Mouse (Mus musculus): ENCODE measurements around the gene Spin1. TPM values are rescaled to one million over a fixed set of nuclear protein-coding genes. Genes with fewer than 3 reads are reported as not detected.

Spin1 gene
- polyA plus RNA-seq, 1 experiment from 2014 or later = 161 TPM

- no peak overlapping the region for H3K9ac ChIP-seq (ENCODE audit: low read length)
- no peak overlapping the region for H3K27ac ChIP-seq (ENCODE audit: low read depth, low read length)
- no peak overlapping the region for H3K4me2 ChIP-seq (ENCODE audit: low read length)
- WGBS = 92% methylated on average over 6 of the region's 6 CpGs
- DNase-seq (ENCODE audit: low spot score) (peak; percentile 27), ATAC-seq (no peak)
- no peaks in the 10 kb centered on the region for H3K9me3 ChIP-seq (replicated peaks; ENCODE audit: control insufficient read depth, low read length)
- no peaks in the 10 kb centered on the region for H3K27me3 ChIP-seq (replicated peaks; ENCODE audit: control insufficient read depth, insufficient read depth, low read length)
- H3K4me3 ChIP-seq (ENCODE audit: low read depth, low read length) = no peak overlapping the region
- H3K36me3 ChIP-seq (ENCODE audit: control insufficient read depth, insufficient read depth, low read length) = no peaks in the 10 kb centered on the region
- H3K4me1 ChIP-seq (ENCODE audit: control insufficient read depth, insufficient read depth, low read length) = no peaks in the 10 kb centered on the region
Observed at GRCm38 (mm10) chr13:51191416-51192140, 90.9 kb downstream of the Spin1 start.

GRCm38 (mm10) chr13:51193893-51194292 lies 93.2 kb downstream of the Spin1 start:
- no peak overlapping the region for H3K4me3 ChIP-seq (ENCODE audit: low read depth, low read length)
- ATAC-seq (no peak), DNase-seq (ENCODE audit: low spot score) (no peak)
- H3K27ac ChIP-seq (ENCODE audit: low read depth, low read length) = no peak overlapping the region
- no peak overlapping the region for H3K9ac ChIP-seq (ENCODE audit: low read length)
- no peaks in the 10 kb centered on the region for H3K27me3 ChIP-seq (replicated peaks; ENCODE audit: control insufficient read depth, insufficient read depth, low read length)
- H3K36me3 ChIP-seq (ENCODE audit: control insufficient read depth, insufficient read depth, low read length) = no peaks in the 10 kb centered on the region
- H3K9me3 ChIP-seq (replicated peaks; ENCODE audit: control insufficient read depth, low read length) = no peaks in the 10 kb centered on the region
- H3K4me1 ChIP-seq (ENCODE audit: control insufficient read depth, insufficient read depth, low read length) = no peaks in the 10 kb centered on the region
- WGBS = 93% methylated on average over 15 of the region's 15 CpGs
- H3K4me2 ChIP-seq (ENCODE audit: low read length) = no peak overlapping the region

DNA sequence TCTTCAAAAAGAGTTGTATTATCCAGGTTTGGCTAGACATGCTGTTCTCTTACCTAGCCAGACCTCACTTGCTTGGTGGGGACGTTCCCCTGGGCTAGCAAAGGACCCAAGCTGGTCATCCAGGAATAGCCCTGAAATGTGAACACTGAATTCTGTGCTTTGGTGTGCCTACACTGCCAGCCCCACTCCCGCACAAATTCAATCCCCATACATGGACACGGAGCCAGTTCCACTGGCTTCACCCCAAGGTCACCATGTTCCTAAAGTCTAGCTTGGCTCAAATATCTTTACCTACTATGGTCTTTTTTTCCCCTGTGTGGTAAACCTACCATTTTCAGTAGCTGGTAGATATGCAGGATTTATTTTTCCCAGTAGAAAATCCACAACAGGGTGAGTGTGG lies 97.0 kb downstream of the Spin1 start:
- WGBS = 88% methylated on average over 3 of the region's 3 CpGs
- ATAC-seq (no peak), DNase-seq (ENCODE audit: low spot score) (no peak)
- H3K4me3 ChIP-seq (ENCODE audit: low read depth, low read length) = no peak overlapping the region
- H3K9ac ChIP-seq (ENCODE audit: low read length) = no peak overlapping the region
- no peaks in the 10 kb centered on the region for H3K4me1 ChIP-seq (ENCODE audit: control insufficient read depth, insufficient read depth, low read length)
- H3K27ac ChIP-seq (ENCODE audit: low read depth, low read length) = no peak overlapping the region
- H3K36me3 ChIP-seq (ENCODE audit: control insufficient read depth, insufficient read depth, low read length) = no peaks in the 10 kb centered on the region
- no peaks in the 10 kb centered on the region for H3K9me3 ChIP-seq (replicated peaks; ENCODE audit: control insufficient read depth, low read length)
- H3K4me2 ChIP-seq (ENCODE audit: low read length) = no peak overlapping the region
- H3K27me3 ChIP-seq (replicated peaks; ENCODE audit: control insufficient read depth, insufficient read depth, low read length) = no peaks in the 10 kb centered on the region

GRCm38 (mm10) chr13:51198186-51198585 lies 97.5 kb downstream of the Spin1 start:
- Histone ChIP-seq H3K36me3 (ENCODE audit: control insufficient read depth, insufficient read depth, low read length) (no peaks in the 10 kb centered on the region), H3K4me3 (ENCODE audit: low read depth, low read length) (no peak overlapping the region), H3K4me1 (ENCODE audit: control insufficient read depth, insufficient read depth, low read length) (no peaks in the 10 kb centered on the region), H3K9ac (ENCODE audit: low read length) (no peak overlapping the region), H3K27me3 (replicated peaks; ENCODE audit: control insufficient read depth, insufficient read depth, low read length) (no peaks in the 10 kb centered on the region), H3K4me2 (ENCODE audit: low read length) (no peak overlapping the region), H3K27ac (ENCODE audit: low read depth, low read length) (no peak overlapping the region), H3K9me3 (replicated peaks; ENCODE audit: control insufficient read depth, low read length) (no peaks in the 10 kb centered on the region)
- DNase-seq (ENCODE audit: low spot score) (peak; percentile 12), ATAC-seq (no peak)
- WGBS = 79% methylated on average over 5 of the region's 5 CpGs

Other genes with a start within 250 kb of the Spin1 start
- gene Nxnl2, start 70.1 kb downstream of the Spin1 start, polyA plus RNA-seq (2014; fragmentation: Nextera tagmentation; extraction: Ambion mirVana) = 0.91 and 1.1 TPM in 2 replicates

Data from forebrain, embryonic 14.5 days (tissue).